Mouse (Mus musculus) testis, adult 2 months (tissue): ENCODE results near the gene Crisp3.

Experiments
- CTCF ChIP-seq: fragments of 200-500 bp; IDR thresholded peaks from 2 replicates; pipeline ENCODE4 v1.5.1; 2012; ENCODE audit warnings: low read depth, mild to moderate bottlenecking, inconsistent platforms, low read length, moderate library complexity; ENCODE audit not compliant: control insufficient read depth, insufficient read depth, insufficient replicate concordance
- POLR2A ChIP-seq: fragments of 200-500 bp; IDR thresholded peaks from 2 replicates; pipeline ENCODE4 v1.6.1; 2012; ENCODE audit warnings: low read depth, mild to moderate bottlenecking, inconsistent platforms, low read length, moderate library complexity; ENCODE audit not compliant: control insufficient read depth

DNA sequence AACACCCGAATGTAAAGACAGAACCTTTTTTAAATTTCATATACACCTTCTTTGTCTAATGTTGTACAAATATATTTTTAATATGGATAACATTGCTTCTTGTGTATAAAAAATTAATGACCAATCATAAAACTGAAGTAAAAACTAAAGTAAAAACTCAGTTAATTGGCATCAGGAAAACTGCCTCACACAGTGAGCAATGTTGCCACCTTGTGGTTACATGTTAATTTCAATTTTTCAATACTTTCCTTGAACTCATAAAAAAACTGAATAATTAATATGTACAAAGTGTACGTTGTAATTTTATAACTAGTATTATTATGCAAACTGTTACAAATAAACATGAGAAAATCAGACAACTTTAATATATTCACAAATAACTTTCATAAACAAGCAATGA lies 43.3 kb upstream of the Crisp3 start:
- TF ChIP-seq CTCF (no peak), POLR2A (no peak)
